9 mouse cellular contexts compared by ENCODE assay signal in the genomic region with DNA sequence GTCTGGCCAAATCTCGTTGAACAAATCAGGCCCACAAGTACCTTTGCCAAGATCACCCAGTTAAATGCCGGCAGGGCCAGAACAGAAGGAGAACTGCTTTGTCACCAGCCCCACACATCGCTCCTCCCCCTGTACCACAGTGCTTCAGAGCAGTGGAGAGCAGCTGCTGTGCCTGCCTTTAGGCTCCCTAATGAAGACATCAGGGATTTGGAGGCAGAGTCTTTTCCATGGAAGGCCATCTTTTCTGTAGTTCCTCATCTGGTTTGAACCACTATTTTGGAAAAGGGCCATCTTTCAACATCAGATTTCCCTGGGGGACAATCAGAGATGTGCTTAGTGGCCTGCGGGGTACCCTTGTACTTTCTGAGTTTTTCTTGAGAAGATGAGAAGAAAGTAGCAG. TPM values are rescaled to one million over a fixed set of nuclear protein-coding genes. Genes with fewer than 3 reads are reported as not detected.
DNase-seq lines count a peak whose midpoint lies in the region; ATAC-seq lines count a peak whose summit lies in the region.
"Had no signal": no experiment of that assay in that cellular context is flagged by ENCODE, and none has a peak within 500 bp of the region (broad histone marks: within the 10 kb centered on the region; RNA-seq: fewer than 3 reads in every experiment).

No protein-coding gene starts in this region.

- no peak for DNase-seq in forebrain, embryonic 11.5 days (ENCODE audit: low spot score)
- DNase-seq in forebrain, embryonic 10.5 days (ENCODE audit: extremely low spot score, low spot score), result no peak
- DNase-seq in R1 (ENCODE audit: low read depth, low spot score), result peak; percentile 32
- peak; percentile 20 to 24 for DNase-seq in heart, postnatal 10 days
- DNase-seq in left cerebral cortex, postnatal 14 days (ENCODE audit: low spot score in 2 of 2), result peak; percentile 37 to 42
- peak; percentile 73 for DNase-seq in skeletal muscle tissue, adult 2 months (ENCODE audit: low read depth, low spot score)
- no peak for DNase-seq in cerebellum, adult 8-10 months
- no peak for DNase-seq in testis, postnatal 14 days (ENCODE audit: low spot score)

- ATAC-seq in forebrain, embryonic 11.5 days (replicated peaks; ENCODE audit: low FRiP score), result no peak

- H3K4me1 ChIP-seq in forebrain, embryonic 11.5 days (replicated peaks; ENCODE audit: control insufficient read depth, insufficient read depth, low read length), result no peaks in the 10 kb centered on the region
- no peaks in the 10 kb centered on the region for H3K4me1 ChIP-seq in forebrain, embryonic 10.5 days

- intact Hi-C loops in heart, postnatal 10 days (cut with DNase I), result no loop called here
- intact Hi-C loops in left cerebral cortex, postnatal 14 days (cut with DNase I), result no loop called here

- H3K27me3 ChIP-seq in forebrain, embryonic 11.5 days (ENCODE audit: control insufficient read depth, insufficient read depth, low read length), result no peaks in the 10 kb centered on the region
- no peaks in the 10 kb centered on the region for H3K27me3 ChIP-seq in forebrain, embryonic 10.5 days (ENCODE audit: poor library complexity, severe bottlenecking)
- H3K27me3 ChIP-seq: CH12.LX had no signal

- no peaks in the 10 kb centered on the region for H3K36me3 ChIP-seq in forebrain, embryonic 11.5 days (ENCODE audit: control insufficient read depth, insufficient read depth, low read length)
- no peaks in the 10 kb centered on the region for H3K36me3 ChIP-seq in forebrain, embryonic 10.5 days (replicated peaks)

- no peak overlapping the region for H3K9ac ChIP-seq in forebrain, embryonic 11.5 days (ENCODE audit: low read length)

- H3K9me3 ChIP-seq in forebrain, embryonic 11.5 days (ENCODE audit: control insufficient read depth, low read length), result no peaks in the 10 kb centered on the region
- H3K9me3 ChIP-seq in forebrain, embryonic 10.5 days, result no peaks in the 10 kb centered on the region

- 64% methylated on average over 4 of the region's 4 CpGs for WGBS in forebrain, embryonic 11.5 days
- 66% methylated on average over 4 of the region's 4 CpGs for WGBS in forebrain, embryonic 10.5 days

- no peak overlapping the region for H3K4me3 ChIP-seq in forebrain, embryonic 11.5 days (ENCODE audit: low read depth, low read length)
- no peak overlapping the region for H3K4me3 ChIP-seq in forebrain, embryonic 10.5 days

- 0 out of 2 replicates have a peak overlapping the region, but pooled peaks have one; percentile 15 for H3K27ac ChIP-seq in forebrain, embryonic 11.5 days (ENCODE audit: low read depth, low read length)
- H3K27ac ChIP-seq in forebrain, embryonic 10.5 days, result no peak overlapping the region

- no peak overlapping the region for H3K4me2 ChIP-seq in forebrain, embryonic 11.5 days (ENCODE audit: low read depth, low read length, severe bottlenecking)

RNA-seq across cellular contexts. Expression of a gene that starts 41.2 kb away (rescaled TPM):
- 208 and 221 TPM in 2 replicates for polyA plus RNA-seq in forebrain, embryonic 11.5 days (2014; fragmentation: Nextera tagmentation; extraction: Ambion mirVana)
- 207 TPM in 2 replicates for polyA plus RNA-seq in forebrain, embryonic 10.5 days (2016; fragmentation: Nextera tagmentation; extraction: Ambion mirVana)
- total RNA-seq in heart, postnatal 10 days (2021), result 100 to 1,000 TPM; 194 to 206 TPM
- total RNA-seq in left cerebral cortex, postnatal 14 days (2021), result 100 to 1,000 TPM; 126 to 136 TPM

Comparison
In these comparisons a context has a peak if more than half of its experiments do, and no peak if none do; other contexts are left out.
1. DNase-seq: peak in R1 (single experiment), heart, postnatal 10 days (2 of 2), left cerebral cortex, postnatal 14 days (2 of 2) and skeletal muscle tissue, adult 2 months (single experiment); none in forebrain, embryonic 11.5 days (single experiment), forebrain, embryonic 10.5 days (single experiment), cerebellum, adult 8-10 months (single experiment) and testis, postnatal 14 days (single experiment).